Mouse (Mus musculus): ENCODE data around the gene Rnf157.

DNA sequence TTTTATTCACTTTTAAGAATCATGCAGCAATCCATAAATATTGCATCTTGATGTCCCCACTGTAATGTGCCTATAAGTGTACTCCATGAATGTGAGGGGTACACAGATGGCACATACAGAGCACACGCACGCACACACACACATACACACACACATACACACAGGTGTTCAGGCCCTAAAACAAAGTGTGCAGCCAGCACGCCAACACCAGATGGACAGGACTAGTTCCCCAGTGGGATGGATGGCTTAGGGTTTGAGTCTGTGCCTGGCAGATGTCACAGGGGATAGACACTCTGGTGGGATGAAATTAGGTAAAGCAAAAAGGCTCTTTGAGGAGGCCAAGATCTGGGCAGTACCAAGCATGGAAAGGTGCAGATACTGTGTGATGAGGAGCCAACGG lies 76.4 kb downstream of the Rnf157 start:
- TF ChIP-seq CTCF (IDR thresholded peaks at IDR 0.05; ENCODE audit: control insufficient read depth, insufficient read depth, insufficient replicate concordance, low read depth, low read length) (no peak), POLR2A (IDR thresholded peaks at IDR 0.05; ENCODE audit: control insufficient read depth, low read depth, low read length) (no peak)
